Mouse (Mus musculus) hindbrain, embryonic 12.5 days (tissue): ENCODE measurements around the gene Gm9732. TPM values are rescaled to one million over a fixed set of nuclear protein-coding genes. Genes with fewer than 3 reads are reported as not detected.
"Not testable (repeated sequence)": the region's sequence is repeated elsewhere in the genome, so short reads cannot be mapped to it uniquely, and the experiment has no call there.

Experiments
- ATAC-seq: fragments of 200-750 bp; cut with Nextera tagmentation; 2 replicates; pipeline ENCODE4 v1.8.0; 2017; ENCODE audit warnings: moderate TSS enrichment; ENCODE audit not compliant: low FRiP score
- H3K27ac ChIP-seq: fragments of 300-500 bp; sonication (generic); 2 replicates; pipeline ENCODE4 v1.5.1; 2016; ENCODE audit warnings: mild to moderate bottlenecking
- H3K27me3 ChIP-seq: fragments of 300-500 bp; sonication (generic); 2 replicates; pipeline ENCODE4 v1.6.1; 2016; ENCODE audit warnings: mild to moderate bottlenecking
- H3K36me3 ChIP-seq: fragments of 300-500 bp; sonication (generic); 2 replicates; pipeline ENCODE4 v1.6.1; 2016; ENCODE audit warnings: mild to moderate bottlenecking
- H3K4me1 ChIP-seq: fragments of 300-500 bp; sonication (generic); 2 replicates; pipeline ENCODE4 v1.6.1; 2016
- H3K4me2 ChIP-seq: fragments of 300-500 bp; sonication (generic); replicated peaks from 2 replicates; pipeline ENCODE4 v1.6.1; 2016; ENCODE audit warnings: mild to moderate bottlenecking
- H3K4me3 ChIP-seq: fragments of 300-500 bp; sonication (generic); 2 replicates; pipeline ENCODE4 v1.5.1; 2016; ENCODE audit warnings: mild to moderate bottlenecking
- H3K9ac ChIP-seq: fragments of 300-500 bp; sonication (generic); 2 replicates; pipeline ENCODE4 v1.6.1; 2016; ENCODE audit warnings: mild to moderate bottlenecking, moderate library complexity
- H3K9me3 ChIP-seq: fragments of 300-500 bp; sonication (generic); replicated peaks from 2 replicates; pipeline ENCODE4 v1.6.1; 2016; ENCODE audit warnings: mild to moderate bottlenecking
- WGBS: fragments of 180-500 bp; shearing (Covaris S2); methylation state at CpG from one replicate; pipeline ENCODE4 v1.1.7; 2016; 5-methylcytosine and 5-hydroxymethylcytosine counted together
- polyA plus RNA-seq: library from polyadenylated mRNA; unstranded; fragments of >200 nt; fragmentation: Nextera tagmentation; extraction: Ambion mirVana; gene quantifications from 2 replicates; pipeline ENCODE4 v1.2.1, GENCODE M21; 2016

Gene Gm9732
- not detected in 2 replicates for polyA plus RNA-seq

DNA sequence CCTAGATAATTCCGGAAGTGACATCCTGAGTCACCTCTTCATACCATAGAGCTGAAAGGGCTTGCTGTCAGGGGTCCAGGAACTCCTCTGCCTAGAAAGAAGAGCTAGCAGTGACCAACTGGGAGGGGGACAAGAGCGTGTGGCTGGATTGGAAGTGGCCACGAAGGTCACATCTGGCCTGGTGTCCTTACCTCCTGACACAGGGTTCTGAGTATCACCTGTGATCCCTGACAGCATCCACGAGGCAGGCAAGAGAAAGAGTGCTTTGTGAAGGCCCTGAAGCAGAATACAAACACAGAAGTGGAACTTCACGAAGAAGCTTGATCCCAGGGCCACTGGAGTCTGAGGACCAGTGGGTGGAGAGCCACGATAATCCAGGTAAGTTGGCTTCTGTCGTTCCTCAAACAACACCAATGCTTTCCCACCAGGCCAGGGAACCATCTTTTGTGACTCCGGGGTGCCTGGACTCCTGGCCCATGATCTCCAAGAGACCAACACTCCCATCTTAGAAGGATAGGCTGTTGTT, at the start of gene Gm9732:
TSS of gene Gm9732 (plus strand) at position 51 of the 526 bp plus-strand sequence.
- 82% methylated on average over 8 of the region's 8 CpGs for WGBS
- not testable (repeated sequence) for H3K4me3 ChIP-seq, H3K9me3 ChIP-seq, H3K9ac ChIP-seq, H3K36me3 ChIP-seq, H3K4me1 ChIP-seq, H3K27me3 ChIP-seq, H3K4me2 ChIP-seq, H3K27ac ChIP-seq, ATAC-seq

DNA sequence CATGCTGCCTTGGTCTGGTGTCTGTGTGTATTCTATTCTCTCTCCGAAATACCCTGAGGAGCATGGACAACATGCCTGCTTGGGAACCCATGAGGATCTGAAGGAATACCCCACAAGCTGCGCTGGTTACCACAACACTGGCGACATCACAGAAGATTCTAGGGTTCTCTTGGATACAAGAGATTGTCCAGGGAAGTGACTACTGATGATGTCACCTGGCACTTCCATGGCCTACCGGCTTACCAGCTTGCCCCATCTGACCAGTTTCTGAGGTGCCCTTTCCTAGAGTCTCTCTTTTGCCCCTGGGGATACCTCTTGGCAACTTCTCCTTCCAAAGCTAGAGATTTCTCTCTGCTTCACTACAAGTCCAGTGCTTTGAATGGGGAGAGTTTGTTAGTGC, 39.6 kb upstream of the Gm9732 start, which contains the start of gene Gm8122:
TSS of gene Gm8122 (minus strand) at position 101 of the 400 bp plus-strand sequence.
- not testable (repeated sequence) for H3K27ac ChIP-seq, H3K4me1 ChIP-seq, H3K9me3 ChIP-seq, H3K4me3 ChIP-seq, ATAC-seq, H3K27me3 ChIP-seq, H3K36me3 ChIP-seq, H3K4me2 ChIP-seq, H3K9ac ChIP-seq
- WGBS, result 99% methylated on average over 4 of the region's 4 CpGs

DNA sequence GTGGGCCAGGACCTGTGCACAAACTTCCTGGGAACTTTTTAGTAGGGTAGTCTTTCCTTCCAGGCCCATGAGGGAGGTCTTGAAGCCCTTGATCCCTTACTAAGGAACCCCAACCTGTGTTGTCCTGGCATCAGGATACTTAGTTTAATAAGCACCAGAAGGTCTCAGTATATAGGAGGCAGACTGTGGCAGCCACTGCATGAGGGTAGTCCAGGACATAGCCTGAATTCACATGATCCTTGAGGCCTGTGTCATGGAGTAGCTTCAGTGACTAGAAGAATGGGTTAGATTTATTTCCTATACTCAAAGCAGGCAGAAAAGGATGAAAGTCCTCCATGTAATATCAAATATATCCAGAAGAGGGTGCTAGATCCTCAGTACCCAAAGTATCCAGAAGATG, 37.1 kb upstream of the Gm9732 start:
- H3K4me1 ChIP-seq, H3K27me3 ChIP-seq, H3K27ac ChIP-seq, H3K4me3 ChIP-seq, H3K9ac ChIP-seq, ATAC-seq, H3K36me3 ChIP-seq, H3K4me2 ChIP-seq, H3K9me3 ChIP-seq: not testable (repeated sequence)

DNA sequence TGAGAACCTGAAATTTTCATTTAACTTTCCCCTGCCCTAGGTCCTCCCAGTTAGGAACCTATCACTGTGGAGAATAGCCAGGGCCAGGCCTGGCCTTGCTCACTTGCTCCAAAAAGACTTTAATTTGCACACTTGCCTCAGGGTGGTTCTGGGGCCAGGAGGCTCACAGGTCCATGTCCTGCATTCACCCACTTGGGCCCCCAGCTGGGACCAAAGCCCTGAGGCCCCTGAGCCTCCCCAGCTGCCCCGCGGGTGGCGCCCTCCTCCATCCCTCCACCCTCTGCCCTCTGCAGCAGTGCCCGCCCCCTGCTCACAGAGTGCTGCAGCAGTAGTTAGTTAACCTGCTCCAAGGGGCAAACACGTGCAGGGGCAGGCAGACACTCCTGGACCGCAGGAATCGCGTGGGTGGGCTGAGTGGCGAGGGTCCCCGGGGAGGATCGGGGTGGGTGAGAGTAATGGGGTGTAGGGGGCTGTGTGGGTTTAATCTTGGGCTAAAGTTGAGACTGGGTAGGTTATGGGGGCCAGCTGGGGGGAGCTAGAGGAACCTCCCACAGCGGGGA, 25.1 kb upstream of the Gm9732 start:
- not testable (repeated sequence) for H3K27ac ChIP-seq, H3K4me2 ChIP-seq, H3K9ac ChIP-seq, H3K4me1 ChIP-seq, H3K27me3 ChIP-seq, H3K36me3 ChIP-seq, H3K4me3 ChIP-seq, ATAC-seq, H3K9me3 ChIP-seq
- 12% methylated on average over 10 of the region's 12 CpGs for WGBS

DNA sequence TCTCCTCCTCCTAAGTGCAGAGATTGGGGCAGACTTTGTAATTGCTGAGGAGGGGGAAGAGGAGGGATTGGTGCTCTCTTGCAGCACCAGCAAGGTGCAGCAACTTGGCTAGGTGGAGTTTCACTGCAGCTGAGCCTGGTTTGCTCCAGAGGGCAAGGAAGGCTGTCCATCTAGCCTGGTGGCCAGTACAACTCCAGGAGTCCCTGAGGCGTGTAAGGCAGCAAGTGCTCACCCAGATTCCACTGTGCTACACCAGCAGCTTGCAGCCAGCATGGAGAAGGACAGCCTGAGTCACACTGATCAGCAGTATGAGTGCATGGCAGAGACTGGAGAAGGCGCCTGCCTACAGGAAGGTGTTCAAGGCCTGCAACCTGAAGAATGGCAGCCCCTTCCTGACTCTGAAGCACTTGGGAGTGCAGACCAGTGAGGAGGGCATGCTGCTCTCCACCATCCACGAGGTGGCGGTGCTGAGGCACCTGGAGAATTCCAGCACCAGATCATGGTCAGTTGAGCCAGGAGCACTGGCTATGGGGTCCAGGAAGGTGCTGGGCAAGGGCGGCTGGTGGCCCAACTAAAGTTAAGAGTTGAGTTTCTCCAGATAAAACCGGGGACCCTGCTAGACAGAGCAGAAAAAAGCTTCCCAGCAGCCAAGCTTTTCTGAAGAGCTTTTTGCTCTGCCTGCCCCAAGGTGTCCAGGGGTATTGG, 24.1 kb upstream of the Gm9732 start:
- H3K4me3 ChIP-seq, H3K9me3 ChIP-seq, H3K27me3 ChIP-seq, H3K4me1 ChIP-seq, H3K27ac ChIP-seq, H3K4me2 ChIP-seq, ATAC-seq, H3K36me3 ChIP-seq, H3K9ac ChIP-seq: not testable (repeated sequence)
- WGBS, result 42% methylated on average over 5 of the region's 6 CpGs

DNA sequence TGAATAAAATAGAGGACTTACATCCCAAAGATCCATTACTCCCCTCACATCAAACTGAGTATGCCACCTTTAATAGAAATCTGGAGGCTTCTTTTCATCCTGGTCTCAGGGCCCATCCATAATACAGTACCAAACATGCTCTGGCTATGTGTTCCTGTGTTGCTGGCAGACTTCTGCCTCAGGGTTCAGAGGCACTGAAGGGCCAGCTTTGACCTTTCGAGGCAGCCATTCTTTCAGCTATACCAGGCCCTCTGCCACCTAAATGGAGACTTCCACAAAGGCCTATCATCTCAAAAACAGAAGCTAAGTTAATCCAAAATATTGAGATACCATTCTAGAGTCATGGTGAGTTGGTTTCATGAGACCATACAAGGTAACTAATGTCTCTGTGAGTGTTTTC, 18.3 kb upstream of the Gm9732 start:
- not testable (repeated sequence) for ATAC-seq, H3K36me3 ChIP-seq, H3K4me2 ChIP-seq, H3K9ac ChIP-seq, H3K27ac ChIP-seq, H3K27me3 ChIP-seq, H3K4me3 ChIP-seq, H3K4me1 ChIP-seq, H3K9me3 ChIP-seq
- 77% methylated on average over 1 of the region's 1 CpGs for WGBS

DNA sequence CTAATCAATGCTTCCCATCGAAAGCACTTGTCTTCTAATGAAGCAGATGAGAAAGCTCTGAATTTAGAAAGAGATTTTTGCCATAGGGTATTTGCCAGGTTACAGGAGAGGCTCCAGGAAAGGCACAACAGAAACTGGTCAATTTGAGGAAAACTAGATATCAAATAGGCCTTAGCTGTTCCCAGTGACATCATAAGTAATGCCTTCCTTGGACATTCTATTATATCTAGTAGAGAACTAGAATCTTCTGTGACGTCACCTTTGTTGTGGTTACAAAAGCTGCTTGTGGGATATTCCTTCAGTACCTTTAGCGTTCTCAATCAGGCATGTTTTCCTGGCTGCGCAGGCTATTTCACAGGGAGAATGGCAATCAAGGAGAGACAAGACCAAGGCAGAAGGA, 16.5 kb upstream of the Gm9732 start, which contains the start of gene Gm8126:
TSS of gene Gm8126 (plus strand) at position 301 of the 400 bp plus-strand sequence.
- H3K27ac ChIP-seq, H3K4me3 ChIP-seq, ATAC-seq, H3K9ac ChIP-seq, H3K4me1 ChIP-seq, H3K36me3 ChIP-seq, H3K4me2 ChIP-seq, H3K27me3 ChIP-seq, H3K9me3 ChIP-seq: not testable (repeated sequence)
- WGBS, result 87% methylated on average over 3 of the region's 4 CpGs

DNA sequence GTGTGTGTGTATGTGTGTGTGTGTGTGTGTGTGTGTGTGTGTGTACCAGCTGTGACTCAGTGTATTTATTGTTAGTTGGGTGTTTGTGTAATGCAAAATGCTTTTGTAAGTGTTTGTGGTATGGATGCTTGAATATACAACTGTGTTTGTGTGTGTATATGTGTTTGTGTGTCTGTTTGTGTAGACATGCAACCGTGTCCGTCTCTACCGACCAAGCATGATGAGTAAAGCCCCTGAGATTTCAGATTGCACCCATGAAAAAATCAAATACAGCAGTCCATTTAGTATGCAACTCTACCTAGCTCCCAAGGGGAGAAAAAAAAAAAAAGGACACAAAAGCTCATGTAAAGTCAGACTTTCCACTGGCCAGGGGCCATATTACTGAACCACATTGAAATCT, 11.4 kb upstream of the Gm9732 start:
- H3K4me3 ChIP-seq, H3K9ac ChIP-seq, H3K9me3 ChIP-seq, H3K4me1 ChIP-seq, H3K27me3 ChIP-seq, H3K36me3 ChIP-seq, ATAC-seq, H3K4me2 ChIP-seq, H3K27ac ChIP-seq: not testable (repeated sequence)
- 95% methylated on average over 3 of the region's 3 CpGs for WGBS

DNA sequence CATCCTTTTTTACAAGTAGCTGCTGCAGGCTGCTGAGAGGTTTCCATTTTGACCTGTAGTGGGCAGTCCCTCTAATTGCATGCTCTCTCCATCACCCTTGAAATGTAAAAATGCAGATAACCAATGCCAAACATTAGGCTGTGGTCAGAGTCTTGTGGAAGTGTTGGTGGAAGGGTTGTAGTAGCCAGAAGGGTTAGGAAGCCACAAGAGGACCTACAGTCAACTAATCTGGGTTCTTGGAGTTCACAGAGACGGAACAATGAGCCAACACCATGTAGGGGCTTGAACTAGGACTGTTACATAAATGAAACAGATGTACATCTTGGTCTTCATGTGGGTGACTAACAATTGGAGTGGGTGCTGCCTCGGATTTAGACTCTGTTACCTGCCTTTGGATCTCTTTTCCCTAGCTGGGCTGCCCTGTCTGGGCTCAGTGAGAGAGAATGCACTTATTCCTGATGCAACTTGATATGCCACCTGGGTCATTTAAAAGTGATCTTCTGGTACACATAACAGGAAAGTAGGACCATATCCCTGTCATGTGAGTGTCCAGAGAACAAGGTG, 6.2 kb upstream of the Gm9732 start:
- H3K9ac ChIP-seq, H3K4me1 ChIP-seq, H3K4me2 ChIP-seq, H3K27me3 ChIP-seq, H3K9me3 ChIP-seq, ATAC-seq, H3K27ac ChIP-seq, H3K4me3 ChIP-seq, H3K36me3 ChIP-seq: not testable (repeated sequence)
- 59% methylated on average over 2 of the region's 2 CpGs for WGBS

DNA sequence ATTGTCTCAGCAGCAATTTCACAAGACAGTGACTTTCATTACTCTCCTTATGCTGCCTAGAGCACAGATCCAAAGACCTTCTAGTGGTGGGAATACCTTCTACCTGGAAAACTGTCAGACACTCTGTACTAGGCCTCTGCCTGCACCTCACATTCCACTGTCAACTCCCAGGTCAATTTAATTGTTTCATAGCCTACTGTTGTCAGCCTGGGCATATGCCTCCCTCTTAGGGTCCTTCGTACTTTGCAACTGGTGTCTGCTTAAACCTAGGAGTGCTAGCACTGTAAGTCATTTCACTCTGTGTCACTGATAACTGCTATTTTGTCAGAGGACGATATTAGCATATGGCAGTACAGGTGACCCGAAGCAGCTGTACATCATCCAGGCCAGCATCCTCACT, 5.6 kb upstream of the Gm9732 start:
- WGBS, result 91% methylated on average over 3 of the region's 3 CpGs
- not testable (repeated sequence) for H3K9me3 ChIP-seq

DNA sequence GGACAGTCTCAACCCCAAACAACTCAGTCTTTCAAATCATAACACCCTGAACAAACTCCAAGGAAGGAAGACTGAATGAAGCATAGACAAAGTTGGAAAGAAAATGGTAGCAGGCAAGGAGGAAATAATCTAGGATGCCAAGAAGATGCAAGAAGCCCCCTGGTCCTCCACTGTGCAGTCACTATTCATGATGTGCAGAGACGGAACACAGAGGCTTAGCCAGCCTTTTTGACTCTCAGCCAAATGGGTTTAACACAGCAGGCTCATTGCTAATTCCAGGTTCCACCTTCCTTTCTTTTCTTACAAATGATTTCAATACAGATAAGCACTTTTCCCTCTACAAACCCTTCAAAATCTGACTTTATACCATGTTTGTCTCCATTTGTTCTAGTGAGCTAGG, 1.7 kb upstream of the Gm9732 start:
- H3K9me3 ChIP-seq, H3K4me3 ChIP-seq, H3K27me3 ChIP-seq, H3K4me1 ChIP-seq, H3K9ac ChIP-seq, H3K27ac ChIP-seq, H3K36me3 ChIP-seq, H3K4me2 ChIP-seq, ATAC-seq: not testable (repeated sequence)
- WGBS, result 89% methylated on average over 1 of the region's 1 CpGs

More for the DNA sequence above, 5.6 kb upstream of the Gm9732 start:
- not testable (repeated sequence) for H3K4me3 ChIP-seq, ATAC-seq, H3K4me1 ChIP-seq, H3K27me3 ChIP-seq, H3K36me3 ChIP-seq, H3K4me2 ChIP-seq, H3K27ac ChIP-seq, H3K9ac ChIP-seq

DNA sequence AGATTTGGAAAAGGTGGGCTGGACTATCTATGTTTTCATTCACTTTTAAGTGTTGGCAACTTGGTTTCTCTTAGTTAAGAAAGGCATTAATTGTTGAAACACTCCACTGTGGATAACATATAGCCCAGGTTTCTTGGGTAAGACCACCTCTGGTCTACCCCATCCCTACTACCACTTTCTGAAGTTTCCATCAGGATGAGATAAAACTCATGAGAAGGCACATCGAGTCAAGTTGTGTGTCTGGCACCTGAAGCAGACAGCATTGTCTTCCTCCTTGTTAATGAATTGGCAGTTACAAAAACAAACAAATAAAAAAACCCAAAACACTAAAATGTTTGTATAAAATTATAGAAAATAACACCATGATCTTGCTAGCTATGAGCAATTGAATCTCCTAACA, 916 bp downstream of the Gm9732 start:
- 88% methylated on average over 1 of the region's 1 CpGs for WGBS
- not testable (repeated sequence) for H3K4me1 ChIP-seq, H3K4me3 ChIP-seq, H3K27me3 ChIP-seq, H3K36me3 ChIP-seq, H3K9ac ChIP-seq, H3K27ac ChIP-seq, H3K9me3 ChIP-seq, H3K4me2 ChIP-seq, ATAC-seq

DNA sequence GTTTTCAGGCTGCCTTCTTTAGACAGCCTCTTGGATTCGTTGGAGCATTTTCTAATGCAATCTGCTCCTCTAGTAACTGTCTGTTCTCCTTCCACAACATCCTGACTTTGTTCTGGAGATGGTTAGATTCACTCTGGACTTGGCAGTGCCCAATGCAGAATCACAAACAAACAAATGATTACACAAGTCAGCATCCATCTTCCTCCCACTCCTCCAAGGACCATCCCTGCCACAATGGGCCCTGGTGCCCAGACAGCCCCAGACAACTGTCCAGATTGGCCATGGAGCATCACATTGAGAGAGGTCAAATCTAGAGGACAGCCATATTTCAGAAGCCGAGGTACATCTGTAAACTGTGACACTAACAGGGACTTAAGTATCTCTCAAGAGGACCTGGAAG, 2.6 kb downstream of the Gm9732 start:
- not testable (repeated sequence) for ATAC-seq, H3K4me1 ChIP-seq, H3K36me3 ChIP-seq, H3K4me3 ChIP-seq, H3K27me3 ChIP-seq, H3K4me2 ChIP-seq, H3K27ac ChIP-seq, H3K9ac ChIP-seq, H3K9me3 ChIP-seq
- WGBS, result 79% methylated on average over 2 of the region's 2 CpGs
